Mouse (Mus musculus): ENCODE measurements around the gene Fam20c. TPM values are rescaled to one million over a fixed set of nuclear protein-coding genes. Genes with fewer than 3 reads are reported as not detected.

Fam20c gene
- polyA plus RNA-seq, 1 experiment from 2014 or later = 6.2 TPM

DNA sequence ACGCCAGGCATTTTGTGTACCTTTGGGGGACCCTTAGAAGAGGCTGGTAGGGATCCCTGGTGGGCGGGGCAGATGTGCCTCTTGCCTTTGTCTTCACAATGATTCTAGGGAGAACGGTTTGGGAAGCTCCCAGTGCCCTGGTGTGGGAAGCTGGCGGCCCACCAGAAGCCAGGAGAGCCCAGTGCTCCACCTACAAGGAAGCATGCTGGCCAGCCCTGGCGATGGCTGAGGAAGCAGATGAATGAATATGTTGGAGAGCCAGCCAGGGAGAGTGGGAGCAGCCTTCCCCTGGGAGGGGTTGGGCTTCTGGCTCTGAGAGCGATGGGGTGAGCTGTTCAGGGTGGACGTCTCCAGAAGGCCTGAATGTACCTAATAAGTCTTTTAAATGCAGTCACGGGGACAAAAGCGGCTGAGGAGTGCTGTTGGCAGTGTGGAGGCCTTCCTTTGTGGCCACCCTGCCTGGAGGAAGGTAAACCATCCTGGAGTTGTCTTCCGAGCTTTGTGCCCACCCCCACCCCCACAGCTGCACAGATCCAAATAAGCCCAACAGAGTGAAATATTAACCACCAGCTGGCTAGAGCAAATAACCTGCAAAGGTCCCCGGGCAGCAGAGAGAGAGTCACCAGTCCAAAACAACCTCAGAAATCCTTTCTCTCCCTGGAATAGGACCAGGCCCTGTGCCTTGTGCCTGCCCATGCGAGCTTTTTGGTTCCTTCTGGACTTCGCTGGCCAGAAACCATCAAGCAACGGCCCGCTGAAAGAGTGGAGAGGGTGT lies 2.2 kb downstream of the Fam20c start:
- peak overlapping the region; percentile 92 for H3K4me2 ChIP-seq
- no peaks in the 10 kb centered on the region for H3K36me3 ChIP-seq
- H3K4me1 ChIP-seq (replicated peaks) = peaks cover 30% of the 10 kb centered on the region
- peak overlapping the region; percentile 85; the same call in 1 of the 2 replicates for H3K9ac ChIP-seq
- no peaks in the 10 kb centered on the region for H3K9me3 ChIP-seq (replicated peaks)
- no peak for ATAC-seq (ENCODE audit: insufficient number of reproducible peaks, low FRiP score)
- H3K4me3 ChIP-seq = peak overlapping the region; percentile 68
- peaks cover 58% of the 10 kb centered on the region for H3K27me3 ChIP-seq (replicated peaks)
- no peak overlapping the region for H3K27ac ChIP-seq (ENCODE audit: poor library complexity, severe bottlenecking)
- WGBS = 40% methylated on average over 15 of the region's 15 CpGs

DNA sequence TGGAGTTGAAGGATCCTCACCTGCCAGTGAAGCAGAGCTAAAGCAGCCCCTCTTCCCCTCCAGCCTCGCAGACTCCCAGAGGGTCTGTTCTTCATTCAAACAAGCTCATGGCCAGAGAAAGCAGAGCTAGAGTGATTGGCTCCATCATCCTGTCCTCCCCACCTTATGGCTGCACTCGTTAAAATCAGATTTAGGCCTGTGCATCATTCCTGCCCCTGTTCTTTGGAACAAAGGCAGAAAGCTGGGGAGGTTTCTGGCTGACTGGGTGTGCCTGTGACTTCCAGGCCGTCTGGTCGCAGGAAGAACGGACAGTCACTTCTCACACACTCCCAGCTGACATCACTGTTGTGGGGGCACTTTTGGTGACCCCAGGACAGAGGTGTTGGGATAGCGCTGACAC lies 2.8 kb downstream of the Fam20c start:
- no peak overlapping the region for H3K27ac ChIP-seq (ENCODE audit: poor library complexity, severe bottlenecking)
- no peak overlapping the region for H3K4me3 ChIP-seq
- WGBS = 69% methylated on average over 6 of the region's 6 CpGs
- no peaks in the 10 kb centered on the region for H3K36me3 ChIP-seq
- no peak overlapping the region for H3K9ac ChIP-seq
- no peaks in the 10 kb centered on the region for H3K9me3 ChIP-seq (replicated peaks)
- no peak for ATAC-seq (ENCODE audit: insufficient number of reproducible peaks, low FRiP score)
- peaks cover 33% of the 10 kb centered on the region for H3K4me1 ChIP-seq (replicated peaks)
- peaks cover 54% of the 10 kb centered on the region for H3K27me3 ChIP-seq (replicated peaks)
- no peak overlapping the region for H3K4me2 ChIP-seq

DNA sequence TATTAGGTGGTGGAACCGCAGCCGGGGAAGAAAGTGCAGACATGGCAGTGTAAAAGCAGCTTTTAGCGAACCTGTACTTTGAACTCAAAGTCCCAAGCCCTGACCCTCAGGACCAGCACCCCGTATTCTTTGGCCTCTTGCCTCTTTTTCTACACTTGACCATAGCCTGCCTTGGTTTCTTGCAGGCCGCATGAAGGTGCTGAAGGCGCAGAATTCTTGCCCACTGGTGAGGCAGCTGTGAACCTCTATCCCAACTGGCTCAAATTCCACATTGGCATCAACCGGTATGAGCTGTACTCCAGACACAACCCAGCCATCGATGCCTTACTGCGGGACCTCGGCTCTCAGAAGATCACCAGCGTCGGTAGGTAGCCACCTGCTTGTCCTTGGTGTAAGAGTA lies 3.3 kb downstream of the Fam20c start:
- Histone ChIP-seq H3K4me3 (no peak overlapping the region), H3K9ac (no peak overlapping the region), H3K4me2 (no peak overlapping the region), H3K9me3 (replicated peaks) (no peaks in the 10 kb centered on the region), H3K27me3 (replicated peaks) (peaks cover 50% of the 10 kb centered on the region), H3K4me1 (replicated peaks) (peaks cover 33% of the 10 kb centered on the region), H3K27ac (ENCODE audit: poor library complexity, severe bottlenecking) (no peak overlapping the region), H3K36me3 (no peaks in the 10 kb centered on the region)
- ATAC-seq (ENCODE audit: insufficient number of reproducible peaks, low FRiP score) = no peak
- WGBS = 85% methylated on average over 12 of the region's 12 CpGs

DNA sequence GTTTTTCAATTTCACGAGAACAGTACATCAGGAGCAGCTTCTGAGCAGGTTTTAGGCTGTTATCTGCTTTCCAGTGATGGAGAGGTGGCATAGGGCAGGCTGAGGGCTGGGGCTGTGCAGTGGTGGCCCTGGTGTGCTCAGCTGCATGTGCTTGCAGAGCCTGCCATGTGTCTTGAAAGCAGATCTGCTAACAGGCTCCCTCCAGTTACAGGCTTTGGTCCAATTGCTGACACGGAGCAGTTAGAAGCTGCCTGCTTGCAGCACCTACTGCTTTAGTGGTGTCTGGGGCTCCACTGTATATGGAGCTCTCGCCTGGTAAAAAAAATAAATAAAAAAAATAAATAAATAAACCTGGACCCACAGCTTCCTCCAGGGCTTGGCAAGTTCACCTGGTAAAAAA lies 4.2 kb downstream of the Fam20c start:
- Histone ChIP-seq H3K27ac (ENCODE audit: poor library complexity, severe bottlenecking) (no peak overlapping the region), H3K36me3 (no peaks in the 10 kb centered on the region), H3K4me2 (no peak overlapping the region), H3K9ac (no peak overlapping the region), H3K27me3 (replicated peaks) (peaks cover 40% of the 10 kb centered on the region), H3K9me3 (replicated peaks) (no peaks in the 10 kb centered on the region), H3K4me1 (replicated peaks) (peaks cover 30% of the 10 kb centered on the region), H3K4me3 (no peak overlapping the region)
- no peak for ATAC-seq (ENCODE audit: insufficient number of reproducible peaks, low FRiP score)
- WGBS = 69% methylated on average over 3 of the region's 3 CpGs

DNA sequence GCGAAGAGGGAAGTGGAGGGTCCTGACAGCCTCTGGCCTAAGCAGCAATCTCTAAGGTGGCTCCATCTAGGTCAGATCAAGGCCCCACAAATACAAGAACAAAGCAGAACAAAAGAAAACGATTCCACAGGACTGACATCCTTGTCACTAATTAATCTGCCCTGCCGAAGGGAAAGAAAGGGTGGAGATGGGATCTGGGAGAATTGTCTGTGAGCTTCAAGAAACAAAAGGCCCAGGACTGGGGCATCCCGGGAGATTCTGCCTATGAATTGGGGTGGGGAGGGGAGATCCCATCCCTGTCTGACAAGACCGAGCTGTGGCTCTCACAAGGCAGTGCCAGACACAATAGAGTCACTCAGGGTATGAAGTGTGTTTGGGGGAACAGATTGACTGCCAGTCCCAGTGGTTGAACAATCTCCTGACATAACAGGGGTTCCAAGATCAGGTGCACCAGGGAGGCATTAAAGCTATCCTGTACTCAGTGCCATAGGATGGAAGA lies 7.6 kb downstream of the Fam20c start:
- Histone ChIP-seq H3K27me3 (replicated peaks) (peaks cover 17% of the 10 kb centered on the region), H3K9ac (no peak overlapping the region), H3K36me3 (0 out of 2 replicates have a peak, but pooled peaks cover under 1% of the 10 kb centered on the region), H3K4me3 (no peak overlapping the region), H3K9me3 (replicated peaks) (no peaks in the 10 kb centered on the region), H3K27ac (ENCODE audit: poor library complexity, severe bottlenecking) (no peak overlapping the region), H3K4me2 (no peak overlapping the region), H3K4me1 (replicated peaks) (peaks cover 7% of the 10 kb centered on the region)
- WGBS = 60% methylated on average over 5 of the region's 5 CpGs
- no peak for ATAC-seq (ENCODE audit: insufficient number of reproducible peaks, low FRiP score)

DNA sequence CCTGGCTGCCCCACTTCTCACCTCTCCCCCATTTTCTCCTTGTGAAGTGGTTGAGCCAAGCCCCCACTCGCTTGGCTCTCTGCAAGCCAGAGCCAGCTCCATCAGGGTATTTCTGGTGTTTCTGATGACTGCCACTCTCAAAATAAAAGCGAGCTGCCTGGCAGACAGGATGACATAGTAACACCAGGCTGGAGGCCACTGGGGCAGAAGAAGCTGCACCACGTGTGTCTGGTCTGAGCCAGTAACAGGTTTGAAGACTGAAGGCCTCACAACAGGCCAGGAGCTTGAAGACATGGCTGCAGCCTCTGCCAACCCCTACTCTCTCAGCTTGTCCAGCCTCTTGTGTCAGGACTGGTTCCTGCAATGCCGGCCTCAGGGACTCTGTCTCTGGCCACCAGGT lies 8.0 kb downstream of the Fam20c start:
- WGBS = 63% methylated on average over 4 of the region's 4 CpGs
- H3K9ac ChIP-seq = no peak overlapping the region
- peaks cover 7% of the 10 kb centered on the region for H3K4me1 ChIP-seq (replicated peaks)
- H3K9me3 ChIP-seq (replicated peaks) = no peaks in the 10 kb centered on the region
- H3K4me3 ChIP-seq = no peak overlapping the region
- peaks cover 12% of the 10 kb centered on the region for H3K27me3 ChIP-seq (replicated peaks)
- H3K36me3 ChIP-seq = 0 out of 2 replicates have a peak, but pooled peaks cover 4% of the 10 kb centered on the region
- no peak overlapping the region for H3K4me2 ChIP-seq
- no peak for ATAC-seq (ENCODE audit: insufficient number of reproducible peaks, low FRiP score)
- no peak overlapping the region for H3K27ac ChIP-seq (ENCODE audit: poor library complexity, severe bottlenecking)

DNA sequence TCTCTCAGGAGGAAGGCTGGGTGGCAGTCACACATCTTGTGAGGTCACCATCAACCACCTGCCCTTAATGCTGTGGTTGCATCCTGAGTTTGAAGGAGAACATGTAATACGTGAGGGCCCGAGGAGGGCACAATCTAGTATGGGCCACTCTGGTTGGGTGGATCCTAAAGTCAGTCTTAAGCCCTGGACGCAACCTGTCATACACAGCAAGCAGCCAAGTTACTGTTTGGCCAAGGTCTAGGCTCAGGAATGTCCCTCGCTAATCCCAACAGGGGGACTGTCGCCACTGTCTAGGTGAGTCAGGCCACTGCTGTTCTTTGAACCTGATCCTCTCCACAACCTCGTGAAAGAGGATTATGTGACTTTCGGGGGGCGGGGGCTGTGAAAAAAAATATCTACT lies 10.3 kb downstream of the Fam20c start:
- ATAC-seq (ENCODE audit: insufficient number of reproducible peaks, low FRiP score) = no peak

DNA sequence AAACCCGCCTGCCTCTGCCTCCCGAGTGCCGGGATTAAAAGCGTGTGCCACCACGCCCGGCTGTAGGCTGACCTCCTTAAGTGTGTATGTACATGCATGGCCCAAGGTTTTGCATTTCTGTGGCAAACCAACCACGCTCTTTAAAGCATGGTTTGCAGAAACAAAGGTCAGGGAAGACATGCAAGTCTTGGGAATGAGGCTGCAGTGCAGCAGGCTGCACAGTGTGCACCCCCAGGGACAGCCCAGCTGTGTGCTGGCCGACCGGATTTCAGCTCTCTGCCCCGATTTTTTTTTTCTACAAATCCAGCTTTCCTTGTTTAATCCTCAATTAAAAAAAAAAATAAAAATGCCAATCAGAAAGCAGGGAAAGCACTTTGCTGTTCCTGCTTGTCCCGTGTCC lies 13.3 kb downstream of the Fam20c start:
- Histone ChIP-seq H3K9me3 (replicated peaks) (no peaks in the 10 kb centered on the region), H3K4me1 (replicated peaks) (no peaks in the 10 kb centered on the region), H3K27me3 (replicated peaks) (0 out of 2 replicates have a peak, but pooled peaks cover 3% of the 10 kb centered on the region), H3K4me3 (no peak overlapping the region), H3K4me2 (no peak overlapping the region), H3K9ac (no peak overlapping the region), H3K36me3 (0 out of 2 replicates have a peak, but pooled peaks cover 4% of the 10 kb centered on the region), H3K27ac (ENCODE audit: poor library complexity, severe bottlenecking) (no peak overlapping the region)
- ATAC-seq (ENCODE audit: insufficient number of reproducible peaks, low FRiP score) = no peak
- 90% methylated on average over 11 of the region's 11 CpGs for WGBS

More for the DNA sequence above, 10.3 kb downstream of the Fam20c start:
- Histone ChIP-seq H3K9me3 (replicated peaks) (no peaks in the 10 kb centered on the region), H3K4me2 (no peak overlapping the region), H3K27ac (ENCODE audit: poor library complexity, severe bottlenecking) (no peak overlapping the region), H3K36me3 (0 out of 2 replicates have a peak, but pooled peaks cover 4% of the 10 kb centered on the region), H3K4me3 (no peak overlapping the region), H3K9ac (no peak overlapping the region), H3K4me1 (replicated peaks) (peaks cover 7% of the 10 kb centered on the region), H3K27me3 (replicated peaks) (0 out of 2 replicates have a peak, but pooled peaks cover 3% of the 10 kb centered on the region)
- WGBS = 74% methylated on average over 8 of the region's 8 CpGs

DNA sequence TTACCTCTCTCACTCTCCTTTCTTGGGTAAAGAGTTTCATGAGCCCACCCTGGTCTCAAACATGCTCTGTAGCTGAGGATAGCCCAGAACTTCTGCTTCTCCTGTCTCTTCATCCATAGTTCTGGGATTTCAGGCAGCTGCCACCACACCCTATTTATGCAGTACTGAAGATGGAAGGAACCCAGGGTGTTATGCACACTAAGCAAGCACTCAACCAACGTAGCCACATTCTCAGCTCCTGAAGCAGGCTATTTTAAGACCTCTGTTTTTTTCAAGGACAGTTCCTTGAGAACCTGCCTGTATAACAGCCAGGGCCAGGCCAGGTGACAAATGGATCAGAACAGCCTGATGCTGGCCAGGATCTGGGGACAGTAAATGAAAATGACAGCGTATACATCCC lies 14.4 kb downstream of the Fam20c start:
- Histone ChIP-seq H3K4me2 (no peak overlapping the region), H3K9me3 (replicated peaks) (no peaks in the 10 kb centered on the region), H3K27ac (ENCODE audit: poor library complexity, severe bottlenecking) (no peak overlapping the region), H3K4me3 (no peak overlapping the region), H3K36me3 (0 out of 2 replicates have a peak, but pooled peaks cover 4% of the 10 kb centered on the region), H3K9ac (no peak overlapping the region), H3K27me3 (replicated peaks) (0 out of 2 replicates have a peak, but pooled peaks cover 3% of the 10 kb centered on the region), H3K4me1 (replicated peaks) (no peaks in the 10 kb centered on the region)
- 51% methylated on average over 2 of the region's 2 CpGs for WGBS
- ATAC-seq (ENCODE audit: insufficient number of reproducible peaks, low FRiP score) = no peak

DNA sequence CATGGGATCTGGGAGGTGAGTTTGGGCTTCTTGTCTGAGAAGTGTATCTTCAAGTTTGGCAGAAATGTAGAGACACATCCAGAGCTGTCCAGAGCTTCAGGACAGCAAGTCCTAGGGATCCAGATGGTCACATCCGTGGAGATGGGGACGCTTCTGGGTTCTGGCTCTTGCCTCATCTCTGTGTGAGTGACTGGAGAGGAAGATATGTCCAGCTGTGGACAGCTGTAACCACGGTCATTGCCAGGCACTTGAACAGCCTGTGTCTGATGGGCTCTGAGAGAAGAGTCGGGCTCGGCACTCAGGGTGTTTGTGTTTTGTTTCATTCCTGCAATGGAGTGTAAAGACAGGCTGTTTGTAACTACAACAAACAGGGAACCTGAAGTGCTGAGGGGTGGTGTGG lies 14.8 kb downstream of the Fam20c start:
- 0 out of 2 replicates have a peak, but pooled peaks cover 4% of the 10 kb centered on the region for H3K36me3 ChIP-seq
- H3K27ac ChIP-seq (ENCODE audit: poor library complexity, severe bottlenecking) = no peak overlapping the region
- WGBS = 62% methylated on average over 5 of the region's 5 CpGs
- 0 out of 2 replicates have a peak, but pooled peaks cover 3% of the 10 kb centered on the region for H3K27me3 ChIP-seq (replicated peaks)
- no peaks in the 10 kb centered on the region for H3K4me1 ChIP-seq (replicated peaks)
- ATAC-seq (ENCODE audit: insufficient number of reproducible peaks, low FRiP score) = no peak
- H3K4me3 ChIP-seq = no peak overlapping the region
- no peaks in the 10 kb centered on the region for H3K9me3 ChIP-seq (replicated peaks)
- no peak overlapping the region for H3K4me2 ChIP-seq
- no peak overlapping the region for H3K9ac ChIP-seq

DNA sequence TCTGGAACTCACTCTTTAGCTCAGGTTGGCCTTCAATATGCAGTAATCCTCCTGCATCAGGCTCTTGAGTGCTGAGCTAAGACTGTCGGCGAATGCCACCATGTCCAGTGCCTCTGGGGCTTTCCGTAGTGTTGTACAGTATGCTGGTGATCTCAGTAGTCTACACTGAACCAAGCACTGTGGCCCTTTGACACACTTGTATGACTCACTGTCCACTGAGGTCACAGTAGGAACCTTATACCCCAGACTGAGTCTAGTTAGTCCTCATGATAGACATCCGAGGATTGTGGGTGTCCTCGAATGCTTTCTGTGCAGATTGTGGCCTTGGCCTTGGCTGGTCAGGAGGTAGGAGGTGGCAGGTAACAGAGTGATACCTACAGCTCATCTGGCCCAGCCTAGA lies 20.8 kb downstream of the Fam20c start:
- no peak overlapping the region for H3K9ac ChIP-seq
- 90% methylated on average over 5 of the region's 5 CpGs for WGBS
- no peak overlapping the region for H3K4me3 ChIP-seq
- H3K9me3 ChIP-seq (replicated peaks) = no peaks in the 10 kb centered on the region
- no peak overlapping the region for H3K4me2 ChIP-seq
- no peaks in the 10 kb centered on the region for H3K36me3 ChIP-seq
- ATAC-seq (ENCODE audit: insufficient number of reproducible peaks, low FRiP score) = no peak
- no peak overlapping the region for H3K27ac ChIP-seq (ENCODE audit: poor library complexity, severe bottlenecking)
- no peaks in the 10 kb centered on the region for H3K27me3 ChIP-seq (replicated peaks)
- peaks cover 9% of the 10 kb centered on the region for H3K4me1 ChIP-seq (replicated peaks)
